Mouse (Mus musculus): Measurements from ENCODE around the gene Itga1.

Itga1 gene

GRCm38 (mm10) chr13:115101355-115102191 lies at the start of gene Itga1, which contains the start of gene Gm49395:
Gene Itga1 (minus strand): TSS chr13:115101964.
Gene Gm49395 (minus strand): TSS chr13:115101921.
- peak; percentile 81 for DNase-seq (ENCODE audit: low read depth, low spot score)

- no peak for DNase-seq (ENCODE audit: low read depth, low spot score)
Measured at GRCm38 (mm10) chr13:115150602-115151001, 48.8 kb upstream of the Itga1 start.

- no peak for DNase-seq (ENCODE audit: low read depth, low spot score)
Measured at GRCm38 (mm10) chr13:115149849-115150248, 48.1 kb upstream of the Itga1 start.

DNA sequence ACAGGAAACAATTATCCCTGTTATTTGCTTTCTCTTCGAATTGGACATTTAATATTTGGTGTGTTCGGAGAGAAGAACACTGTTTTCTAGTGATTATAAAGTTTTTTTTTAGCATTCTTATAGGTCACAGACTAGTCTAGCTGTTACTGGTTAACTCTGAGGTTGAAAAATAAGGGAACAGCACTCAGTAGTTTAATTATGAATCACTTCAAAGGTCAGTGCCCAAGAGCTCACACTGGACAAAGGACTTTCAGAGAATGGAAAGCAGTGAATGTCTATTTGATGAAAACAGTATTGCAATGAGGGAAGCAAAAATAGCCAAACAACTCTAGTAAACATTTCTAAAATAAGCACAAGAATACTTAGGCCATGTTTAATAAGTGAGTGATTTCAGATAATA lies 41.8 kb upstream of the Itga1 start:
- no peak for DNase-seq (ENCODE audit: low read depth, low spot score)

DNA sequence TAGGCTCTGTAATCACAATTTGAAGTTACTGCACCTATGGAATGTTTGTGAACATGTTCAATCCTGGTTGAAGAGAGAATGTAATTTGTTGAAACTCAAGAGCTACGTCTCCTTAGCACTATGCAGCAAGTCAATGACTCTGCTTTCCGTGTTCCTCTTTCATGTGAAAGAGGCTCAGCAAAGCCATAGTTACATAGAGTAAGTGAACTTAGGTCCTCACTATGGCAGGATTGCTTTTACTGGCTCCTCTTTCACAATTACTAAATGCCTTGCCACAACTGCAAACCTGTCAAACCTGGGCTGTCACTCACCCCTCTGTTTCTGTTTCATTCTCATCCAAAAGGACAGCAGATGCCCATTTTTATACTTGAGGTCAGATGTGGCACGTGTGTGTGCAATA lies 40.3 kb upstream of the Itga1 start:
- no peak for DNase-seq (ENCODE audit: low read depth, low spot score)

DNA sequence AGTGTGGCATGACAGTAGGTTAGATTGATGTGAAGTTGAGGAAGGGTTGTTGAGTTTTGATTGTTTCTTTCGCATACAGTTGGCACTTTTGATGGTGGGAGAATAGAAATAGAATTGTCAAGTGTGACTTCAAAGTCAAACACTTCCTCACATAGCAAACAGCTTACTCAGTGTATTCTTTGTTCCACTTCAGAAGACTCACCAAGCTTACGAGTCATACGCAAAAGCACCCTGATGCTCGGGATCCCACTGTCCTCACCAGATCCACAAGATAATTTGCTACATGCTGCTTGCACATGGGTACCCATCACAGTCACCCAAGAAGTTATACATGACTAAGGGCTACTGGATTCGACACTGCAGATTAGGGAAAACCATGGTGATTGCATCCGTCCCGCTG lies 36.7 kb upstream of the Itga1 start:
- DNase-seq (ENCODE audit: low read depth, low spot score), result no peak

DNA sequence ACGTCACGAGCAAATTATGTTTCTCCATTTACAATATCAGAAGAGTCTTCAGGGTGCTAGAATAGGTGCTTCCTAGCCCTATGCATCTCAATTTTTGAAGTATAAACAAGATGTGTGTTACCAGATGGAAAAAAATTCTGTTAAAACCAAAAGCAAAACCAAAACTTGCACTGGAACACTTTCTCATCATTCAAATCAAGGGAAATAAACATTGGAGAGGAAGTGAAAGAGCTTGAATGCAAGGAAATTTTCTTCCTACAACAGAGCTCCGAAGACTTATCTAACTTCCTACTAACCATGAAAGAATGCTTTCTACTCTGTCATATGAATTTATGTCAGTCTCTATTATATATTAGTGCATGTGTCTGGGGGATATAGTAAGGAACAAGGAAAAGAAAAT lies 35.0 kb upstream of the Itga1 start:
- DNase-seq (ENCODE audit: low read depth, low spot score), result no peak

GRCm38 (mm10) chr13:115132435-115132834 lies 30.7 kb upstream of the Itga1 start:
- DNase-seq (ENCODE audit: low read depth, low spot score), result peak; percentile 11

DNA sequence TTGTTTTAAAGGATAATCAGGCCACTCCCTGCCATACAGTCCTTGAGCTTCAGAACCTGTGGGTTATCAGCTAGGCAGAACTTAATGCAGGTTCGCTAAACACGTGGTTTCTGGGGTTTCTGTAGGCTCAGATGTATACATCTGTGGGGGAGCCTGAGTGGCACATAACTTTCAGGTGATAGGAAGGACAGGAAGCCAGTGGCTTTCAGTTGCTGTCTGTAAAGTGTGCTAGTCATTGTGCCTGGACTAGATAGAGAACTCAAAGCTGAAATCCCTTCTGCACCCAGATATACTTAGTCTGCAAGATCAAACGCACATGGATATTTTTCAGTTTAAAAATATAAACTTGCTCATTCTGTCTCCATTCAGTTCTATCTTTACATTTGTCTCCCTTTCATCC lies 29.6 kb upstream of the Itga1 start:
- DNase-seq (ENCODE audit: low read depth, low spot score), result no peak

DNA sequence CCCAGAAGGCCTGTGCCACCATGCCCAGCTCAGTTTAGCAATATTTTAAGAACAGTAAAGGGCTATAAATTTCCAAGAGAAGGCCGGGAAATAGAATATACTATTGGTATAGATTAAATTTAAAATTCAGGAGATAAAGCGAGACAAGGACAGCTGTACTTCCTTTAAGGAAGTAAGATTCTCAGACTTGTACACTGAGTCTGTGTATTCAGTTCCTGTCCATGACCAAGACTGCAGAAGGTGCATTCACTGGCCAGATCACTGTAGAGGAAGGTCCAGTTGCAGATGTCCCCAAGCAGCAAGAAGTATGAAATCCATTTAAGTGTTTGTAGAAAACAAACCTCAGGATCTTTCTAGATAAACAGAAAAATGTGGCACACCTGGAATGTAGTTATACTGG lies 28.3 kb upstream of the Itga1 start:
- DNase-seq (ENCODE audit: low read depth, low spot score), result no peak

DNA sequence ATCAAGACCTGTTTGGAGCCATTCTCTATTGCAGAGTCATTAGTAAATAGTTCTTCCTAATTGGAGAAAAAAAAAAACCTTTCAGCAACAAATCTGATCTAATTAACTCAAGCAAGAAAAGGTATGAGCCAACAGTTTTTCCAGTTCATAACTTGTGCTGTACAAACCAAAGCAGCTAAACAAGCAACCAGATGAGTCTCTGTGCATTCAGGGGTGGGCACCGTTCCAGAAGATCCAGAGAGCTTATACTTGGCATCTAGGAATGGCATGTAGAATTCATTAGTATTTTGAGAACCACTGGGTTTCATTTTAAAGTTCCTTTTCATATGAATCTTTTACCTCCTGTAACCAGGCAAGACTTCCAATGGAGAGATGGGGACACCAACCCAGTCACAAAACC lies 26.1 kb upstream of the Itga1 start:
- DNase-seq (ENCODE audit: low read depth, low spot score), result no peak

GRCm38 (mm10) chr13:115126534-115126933 lies 24.8 kb upstream of the Itga1 start:
- DNase-seq (ENCODE audit: low read depth, low spot score), result no peak

GRCm38 (mm10) chr13:115125130-115125529 lies 23.4 kb upstream of the Itga1 start:
- no peak for DNase-seq (ENCODE audit: low read depth, low spot score)

DNA sequence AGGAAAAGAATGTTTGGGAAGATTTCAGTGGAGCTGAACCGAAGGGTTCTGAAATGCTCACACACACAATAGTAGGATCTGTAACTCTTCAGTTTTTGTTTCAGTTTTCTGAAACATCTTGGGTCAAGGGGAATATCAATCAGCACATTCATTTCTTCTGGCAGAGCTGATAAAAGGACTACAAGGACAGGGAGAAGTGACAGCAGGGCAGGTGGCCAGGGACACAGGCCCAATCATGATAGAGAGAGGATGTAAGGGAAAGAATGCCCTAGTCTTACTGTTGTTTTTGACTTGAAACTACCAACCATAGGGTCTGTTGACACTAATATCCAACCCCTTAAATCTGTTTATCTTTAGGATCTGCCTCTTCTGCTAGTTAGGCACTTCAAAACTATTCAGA lies 22.8 kb upstream of the Itga1 start:
- no peak for DNase-seq (ENCODE audit: low read depth, low spot score)

- peak; percentile 36 for DNase-seq (ENCODE audit: low read depth, low spot score)
Measured at GRCm38 (mm10) chr13:115118756-115119155, 17.0 kb upstream of the Itga1 start.

- DNase-seq (ENCODE audit: low read depth, low spot score), result no peak
Measured at GRCm38 (mm10) chr13:115118195-115118594, 16.4 kb upstream of the Itga1 start.

DNA sequence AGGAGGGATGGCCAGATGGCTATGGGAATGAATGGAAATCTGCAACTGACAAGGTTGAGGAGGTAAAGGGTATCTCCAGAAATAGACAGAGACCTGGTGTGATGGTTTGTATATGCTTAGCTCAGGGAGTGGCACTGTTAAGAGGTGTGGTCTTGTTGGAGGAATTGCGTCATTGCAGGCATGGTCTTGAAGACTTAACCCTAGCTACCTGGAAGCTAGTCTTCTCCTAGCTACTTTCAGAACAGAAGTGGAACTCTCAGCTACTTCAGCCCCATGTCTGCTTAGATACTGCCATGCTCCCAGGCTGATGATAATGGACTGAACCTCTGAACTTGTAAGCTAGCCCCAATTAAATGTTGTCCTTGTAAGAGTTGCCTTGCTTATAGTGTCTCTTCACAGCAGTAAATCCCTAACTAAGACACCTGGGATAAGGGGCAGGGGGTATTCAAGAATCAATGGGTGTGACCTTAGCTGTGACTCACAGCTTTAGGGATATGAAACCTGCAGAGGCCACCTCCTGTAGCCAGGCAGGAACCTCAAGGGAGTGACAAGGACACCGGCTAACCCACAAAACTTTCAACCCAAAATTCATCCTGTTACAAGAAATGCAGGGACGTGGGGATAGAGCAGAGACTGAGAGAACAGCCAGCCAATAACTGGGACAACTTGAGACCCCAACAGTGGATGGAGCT lies 15.3 kb upstream of the Itga1 start:
- DNase-seq (ENCODE audit: low read depth, low spot score), result no peak

GRCm38 (mm10) chr13:115109628-115110027 lies 7.9 kb upstream of the Itga1 start:
- DNase-seq (ENCODE audit: low read depth, low spot score), result no peak

- no peak for DNase-seq (ENCODE audit: low read depth, low spot score)
Measured at GRCm38 (mm10) chr13:115107436-115107835, 5.7 kb upstream of the Itga1 start.

- no peak for DNase-seq (ENCODE audit: low read depth, low spot score)
Measured at GRCm38 (mm10) chr13:115106183-115106582, 4.4 kb upstream of the Itga1 start.

DNA sequence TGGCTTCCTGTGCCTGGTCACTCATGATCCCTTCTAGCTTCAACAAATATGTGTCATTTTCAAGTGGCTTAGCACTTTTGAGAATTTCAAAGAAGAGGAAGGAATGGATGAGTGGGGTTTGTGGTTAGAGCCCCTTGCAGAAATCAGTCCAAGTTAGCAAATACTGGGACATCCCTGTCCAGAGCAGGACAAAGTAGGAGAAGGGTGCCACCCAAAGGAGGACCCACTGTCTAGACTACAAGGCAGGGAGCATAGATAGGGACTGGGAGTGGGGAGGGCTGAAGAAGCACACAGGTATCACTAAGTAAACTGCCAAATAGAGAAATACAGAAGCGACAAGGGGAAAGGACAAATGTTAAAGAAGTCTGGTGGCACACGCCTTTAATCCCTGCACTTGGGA lies 990 bp upstream of the Itga1 start:
- peak; percentile 3 for DNase-seq (ENCODE audit: low read depth, low spot score)

DNA sequence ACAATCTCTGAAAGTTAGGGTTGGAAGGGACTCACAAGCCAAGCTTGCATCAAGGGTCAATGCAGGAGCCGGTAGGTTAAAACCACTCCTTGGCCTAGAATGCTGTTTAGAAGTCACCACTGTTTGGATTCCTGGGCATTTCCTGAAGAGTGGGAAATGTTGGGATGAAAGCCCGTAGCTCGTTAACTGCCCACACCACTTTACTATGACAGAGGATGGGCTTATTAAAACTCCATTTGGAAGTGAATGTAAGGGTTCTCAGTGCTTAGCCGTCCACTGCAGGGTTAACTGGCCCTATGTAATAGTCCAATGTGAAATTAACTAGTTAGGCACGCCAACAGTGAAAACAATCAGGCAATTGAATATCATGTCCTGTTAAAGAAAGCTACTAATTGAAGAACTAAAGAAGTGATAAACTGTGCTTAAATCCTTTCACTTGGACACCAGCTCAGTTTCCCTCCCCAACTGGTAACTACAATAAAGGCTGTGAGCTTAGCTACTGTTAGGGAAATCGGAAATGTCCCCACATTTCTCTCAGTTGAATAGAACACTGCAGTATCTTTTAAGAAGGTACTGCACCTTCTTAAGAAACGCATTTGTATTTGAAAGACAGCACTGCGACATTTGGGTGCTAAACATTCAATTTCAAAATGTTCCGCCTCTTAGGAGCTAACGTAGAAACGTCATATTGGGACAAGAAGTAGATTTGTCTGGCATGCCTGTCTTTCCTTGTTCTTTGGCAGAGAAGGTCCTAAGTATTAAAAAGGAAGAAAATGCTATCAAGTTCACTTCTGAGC lies 1.2 kb downstream of the Itga1 start:
- DNase-seq (ENCODE audit: low read depth, low spot score), result peak; percentile 51
